Mouse (Mus musculus): Measurements from ENCODE around the gene Ap1g2. TPM values are rescaled to one million over a fixed set of nuclear protein-coding genes. Genes with fewer than 3 reads are reported as not detected.
A peak's percentile ranks its signal among the peaks of the same experiment; 100 is the strongest.

The Ap1g2 gene
- polyA plus RNA-seq, 1 experiment from 2014 or later: 8.4 TPM

DNA sequence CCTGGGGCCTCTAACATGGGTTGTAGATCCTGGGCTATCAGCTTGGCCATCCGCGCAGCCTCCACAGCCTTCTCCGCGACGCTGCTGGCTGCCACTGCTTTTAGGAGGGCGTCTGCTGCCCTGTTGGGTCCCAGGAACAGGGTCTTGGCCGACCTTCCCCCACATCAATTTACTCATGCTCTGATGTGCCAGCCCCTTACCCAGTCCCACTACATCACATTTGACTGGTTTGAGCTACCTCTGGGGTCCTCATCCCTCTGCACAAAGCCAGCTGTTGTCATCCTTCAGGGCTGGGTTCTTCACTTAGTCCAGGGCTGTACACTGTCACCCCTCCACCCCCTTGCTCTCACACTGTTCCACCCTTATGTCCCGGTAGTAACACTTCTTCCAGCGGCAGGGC lies 3.7 kb upstream of the Ap1g2 start:
- Histone ChIP-seq H3K4me1 (ENCODE audit: control insufficient read depth, insufficient read depth, low read length) (peaks cover 11% of the 10 kb centered on the region), H3K9me3 (replicated peaks; ENCODE audit: control insufficient read depth, low read length) (no peaks in the 10 kb centered on the region), H3K4me3 (ENCODE audit: low read depth, low read length) (no peak overlapping the region), H3K27ac (replicated peaks; ENCODE audit: low read depth, low read length) (no peak overlapping the region), H3K27me3 (ENCODE audit: control insufficient read depth, insufficient read depth, low read length) (peaks cover 25% of the 10 kb centered on the region), H3K36me3 (replicated peaks; ENCODE audit: control insufficient read depth, insufficient read depth, low read depth, low read length) (no peaks in the 10 kb centered on the region), H3K9ac (replicated peaks; ENCODE audit: low read length) (no peak overlapping the region), H3K4me2 (ENCODE audit: low read depth, low read length) (no peak overlapping the region)
- ATAC-seq (replicated peaks; ENCODE audit: insufficient number of reproducible peaks, low FRiP score, low TSS enrichment, low read depth) (no peak), DNase-seq (ENCODE audit: low spot score) (no peak)
- WGBS: 25% methylated on average over 9 of the region's 9 CpGs

DNA sequence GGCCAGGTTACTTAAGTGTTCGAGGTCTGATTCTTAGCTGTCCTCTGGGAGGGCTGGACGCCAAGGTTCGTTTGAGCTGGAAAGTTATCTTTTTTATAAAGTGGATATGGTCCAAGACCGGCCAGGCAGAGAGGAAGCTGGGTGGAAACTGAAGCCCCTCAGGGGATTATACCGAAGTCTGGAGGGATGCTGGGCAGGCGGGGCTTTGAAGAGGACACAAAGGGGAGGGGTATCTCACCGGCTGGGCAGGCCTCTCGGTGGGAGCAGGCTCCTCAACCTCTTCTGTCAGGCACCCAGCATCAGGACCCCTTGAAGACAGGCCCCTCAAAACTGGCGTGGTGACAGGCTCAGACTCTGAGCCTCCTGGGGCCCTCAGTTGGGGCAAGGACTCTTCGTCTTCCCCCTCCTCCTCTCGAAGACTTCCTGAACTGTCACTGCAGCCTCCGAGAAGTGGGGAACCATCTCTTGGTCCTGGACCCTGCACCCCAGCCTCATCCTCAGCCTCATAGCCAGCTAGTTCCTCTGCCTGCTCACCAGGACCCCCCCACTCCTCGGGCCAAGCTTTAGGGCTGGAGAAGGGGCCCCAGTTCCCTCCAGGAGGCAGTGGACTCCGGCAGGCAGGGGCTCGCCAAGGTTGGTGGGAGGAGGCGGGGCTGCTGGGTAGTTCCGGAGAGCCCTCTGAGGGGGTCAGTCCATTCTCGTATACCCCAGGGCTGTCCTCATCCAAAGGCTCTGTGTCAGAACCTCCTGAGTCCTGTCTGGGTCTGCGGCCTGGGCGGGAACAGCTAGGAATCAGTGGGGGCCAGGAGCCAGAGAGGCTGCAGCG lies 2.9 kb upstream of the Ap1g2 start:
- Histone ChIP-seq H3K27me3 (ENCODE audit: control insufficient read depth, insufficient read depth, low read length) (peaks cover 18% of the 10 kb centered on the region), H3K9me3 (replicated peaks; ENCODE audit: control insufficient read depth, low read length) (no peaks in the 10 kb centered on the region), H3K4me3 (ENCODE audit: low read depth, low read length) (no peak overlapping the region), H3K9ac (replicated peaks; ENCODE audit: low read length) (no peak overlapping the region), H3K4me1 (ENCODE audit: control insufficient read depth, insufficient read depth, low read length) (peaks cover 9% of the 10 kb centered on the region; the same call in 1 of the 2 replicates), H3K4me2 (ENCODE audit: low read depth, low read length) (peak overlapping the region; percentile 23; the same call in 1 of the 2 replicates), H3K27ac (replicated peaks; ENCODE audit: low read depth, low read length) (no peak overlapping the region), H3K36me3 (replicated peaks; ENCODE audit: control insufficient read depth, insufficient read depth, low read depth, low read length) (no peaks in the 10 kb centered on the region)
- ATAC-seq (replicated peaks; ENCODE audit: insufficient number of reproducible peaks, low FRiP score, low TSS enrichment, low read depth): no peak
- DNase-seq (ENCODE audit: low spot score): no peak
- WGBS: 10% methylated on average over 20 of the region's 21 CpGs

DNA sequence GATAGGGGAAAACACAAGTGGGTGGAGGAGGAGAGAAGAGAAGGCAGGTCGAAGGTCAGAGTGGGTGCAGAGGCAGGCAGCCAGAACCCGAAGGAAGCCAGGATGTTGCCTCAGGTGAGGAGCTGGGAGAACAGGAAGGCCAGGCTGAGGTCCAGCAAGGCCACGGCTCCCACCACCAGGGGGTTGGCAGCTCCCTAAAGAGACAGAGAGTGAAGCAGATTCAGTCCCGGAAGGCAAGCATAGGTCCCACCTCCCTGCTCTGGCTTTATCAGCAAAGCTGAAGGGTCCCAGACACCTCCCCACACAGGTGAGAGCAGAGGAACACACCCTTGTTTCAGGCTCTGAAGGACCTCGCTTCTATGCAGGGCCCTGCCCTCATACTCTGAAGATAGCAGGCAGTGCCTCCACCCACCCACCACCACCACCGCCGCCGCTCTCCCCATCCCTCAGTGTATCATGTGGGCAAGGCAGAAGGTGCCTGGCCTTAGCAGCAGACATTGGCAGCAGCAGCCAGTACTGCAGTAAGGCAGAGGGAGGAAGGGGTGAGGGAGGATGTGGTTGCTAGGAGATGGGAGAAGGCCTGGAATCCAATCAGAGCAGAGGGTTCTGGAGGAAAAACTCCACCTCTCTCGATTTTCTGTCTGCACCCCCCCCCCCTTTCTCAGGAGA lies 1.9 kb upstream of the Ap1g2 start:
- Histone ChIP-seq H3K27ac (replicated peaks; ENCODE audit: low read depth, low read length) (no peak overlapping the region), H3K9ac (replicated peaks; ENCODE audit: low read length) (no peak overlapping the region)
- peak; percentile 12; the same call in 1 of the 2 replicates for ATAC-seq (replicated peaks; ENCODE audit: insufficient number of reproducible peaks, low FRiP score, low TSS enrichment, low read depth)

DNA sequence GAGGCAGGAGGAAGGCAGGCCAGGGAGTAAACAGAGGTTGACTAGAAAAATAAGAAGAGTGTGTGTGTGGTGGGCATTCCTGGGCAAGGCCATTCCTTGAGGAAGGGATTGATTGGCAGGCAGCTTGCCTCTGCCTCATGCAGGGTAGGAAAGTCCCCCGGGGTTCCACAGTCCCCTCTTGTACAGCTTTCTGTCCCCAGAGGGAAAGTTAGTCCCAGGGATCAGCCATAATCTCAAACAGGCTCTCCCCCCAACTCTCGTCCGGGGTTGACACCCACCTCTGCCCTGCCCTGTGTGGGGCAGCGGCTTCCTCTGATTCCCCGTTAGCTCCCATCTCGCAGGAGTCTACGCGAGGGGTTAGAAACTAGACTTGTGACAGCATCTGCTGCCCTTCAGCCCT lies 597 bp upstream of the Ap1g2 start:
- no peaks in the 10 kb centered on the region for H3K9me3 ChIP-seq (replicated peaks; ENCODE audit: control insufficient read depth, low read length)
- WGBS: 66% methylated on average over 8 of the region's 8 CpGs
- H3K4me2 ChIP-seq (ENCODE audit: low read depth, low read length): no peak overlapping the region
- H3K27ac ChIP-seq (replicated peaks; ENCODE audit: low read depth, low read length): no peak overlapping the region
- ATAC-seq (replicated peaks; ENCODE audit: insufficient number of reproducible peaks, low FRiP score, low TSS enrichment, low read depth): no peak
- peaks cover 9% of the 10 kb centered on the region; the same call in 1 of the 2 replicates for H3K4me1 ChIP-seq (ENCODE audit: control insufficient read depth, insufficient read depth, low read length)
- no peak overlapping the region for H3K4me3 ChIP-seq (ENCODE audit: low read depth, low read length)
- H3K36me3 ChIP-seq (replicated peaks; ENCODE audit: control insufficient read depth, insufficient read depth, low read depth, low read length): no peaks in the 10 kb centered on the region
- DNase-seq (ENCODE audit: low spot score): no peak
- no peak overlapping the region for H3K9ac ChIP-seq (replicated peaks; ENCODE audit: low read length)
- peaks cover 4% of the 10 kb centered on the region for H3K27me3 ChIP-seq (ENCODE audit: control insufficient read depth, insufficient read depth, low read length)

More for the DNA sequence above, 1.9 kb upstream of the Ap1g2 start:
- peaks cover 9% of the 10 kb centered on the region; the same call in 1 of the 2 replicates for H3K4me1 ChIP-seq (ENCODE audit: control insufficient read depth, insufficient read depth, low read length)
- H3K4me2 ChIP-seq (ENCODE audit: low read depth, low read length): no peak overlapping the region
- no peak overlapping the region for H3K4me3 ChIP-seq (ENCODE audit: low read depth, low read length)
- H3K9me3 ChIP-seq (replicated peaks; ENCODE audit: control insufficient read depth, low read length): no peaks in the 10 kb centered on the region
- peaks cover 9% of the 10 kb centered on the region for H3K27me3 ChIP-seq (ENCODE audit: control insufficient read depth, insufficient read depth, low read length)
- H3K36me3 ChIP-seq (replicated peaks; ENCODE audit: control insufficient read depth, insufficient read depth, low read depth, low read length): no peaks in the 10 kb centered on the region
- WGBS: 36% methylated on average over 9 of the region's 9 CpGs
- no peak for DNase-seq (ENCODE audit: low spot score)

DNA sequence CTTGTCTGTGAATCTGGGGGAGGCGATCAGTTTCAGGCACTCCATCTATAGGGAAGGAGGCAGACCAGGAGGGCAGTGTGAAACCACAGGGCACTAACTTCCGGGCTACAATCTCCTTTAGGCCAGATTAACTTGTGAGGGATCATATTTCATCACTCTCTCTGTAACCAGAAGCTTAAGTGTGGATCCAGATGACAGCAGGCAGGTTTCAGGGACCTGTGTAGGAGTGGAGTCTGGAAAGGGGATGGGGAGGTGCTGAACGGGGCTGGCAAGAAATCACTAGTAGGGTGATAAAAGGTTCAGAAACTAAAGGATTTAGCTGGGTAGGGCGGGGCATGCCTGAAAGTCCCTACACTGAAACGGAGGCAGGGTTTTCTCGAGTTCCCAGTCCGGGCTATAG lies 1.0 kb downstream of the Ap1g2 start:
- WGBS: 1% methylated on average over 7 of the region's 7 CpGs
- peaks cover 4% of the 10 kb centered on the region for H3K27me3 ChIP-seq (ENCODE audit: control insufficient read depth, insufficient read depth, low read length)
- DNase-seq (ENCODE audit: low spot score): peak; percentile 56
- ATAC-seq (replicated peaks; ENCODE audit: insufficient number of reproducible peaks, low FRiP score, low TSS enrichment, low read depth): no peak
- H3K4me2 ChIP-seq (ENCODE audit: low read depth, low read length): peak overlapping the region; percentile 90
- peak overlapping the region; percentile 44 for H3K4me3 ChIP-seq (ENCODE audit: low read depth, low read length)
- H3K9me3 ChIP-seq (replicated peaks; ENCODE audit: control insufficient read depth, low read length): no peaks in the 10 kb centered on the region
- H3K9ac ChIP-seq (replicated peaks; ENCODE audit: low read length): peak overlapping the region; percentile 76; the same call in 1 of the 2 replicates
- H3K36me3 ChIP-seq (replicated peaks; ENCODE audit: control insufficient read depth, insufficient read depth, low read depth, low read length): no peaks in the 10 kb centered on the region
- peak overlapping the region; percentile 35; the same call in 1 of the 2 replicates for H3K27ac ChIP-seq (replicated peaks; ENCODE audit: low read depth, low read length)
- peaks cover 9% of the 10 kb centered on the region; the same call in 1 of the 2 replicates for H3K4me1 ChIP-seq (ENCODE audit: control insufficient read depth, insufficient read depth, low read length)

DNA sequence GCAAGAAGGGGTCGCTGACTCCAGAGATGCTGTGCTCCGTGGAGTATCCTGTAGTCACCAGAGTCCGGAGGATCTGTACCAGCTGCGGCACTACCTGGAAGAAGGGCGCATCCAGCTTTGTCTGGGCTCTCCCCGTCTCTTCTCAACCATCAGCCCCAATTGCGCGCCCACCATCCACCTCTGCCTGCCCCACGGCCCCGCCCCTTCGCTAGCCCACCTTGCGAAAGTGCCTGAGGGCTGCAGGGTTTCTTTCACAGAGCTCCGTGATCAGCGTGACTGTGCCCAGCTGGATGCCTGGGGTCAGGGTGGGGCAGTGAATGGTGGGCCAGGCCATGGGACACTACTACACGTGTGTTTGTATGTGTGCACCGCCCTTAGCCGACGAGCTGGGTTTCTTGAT lies 2.0 kb downstream of the Ap1g2 start:
- no peak overlapping the region for H3K9ac ChIP-seq (replicated peaks; ENCODE audit: low read length)
- H3K4me3 ChIP-seq (ENCODE audit: low read depth, low read length): no peak overlapping the region
- no peak for ATAC-seq (replicated peaks; ENCODE audit: insufficient number of reproducible peaks, low FRiP score, low TSS enrichment, low read depth)
- H3K4me1 ChIP-seq (ENCODE audit: control insufficient read depth, insufficient read depth, low read length): peaks cover 9% of the 10 kb centered on the region; the same call in 1 of the 2 replicates
- no peak overlapping the region for H3K27ac ChIP-seq (replicated peaks; ENCODE audit: low read depth, low read length)
- no peak for DNase-seq (ENCODE audit: low spot score)
- no peaks in the 10 kb centered on the region for H3K27me3 ChIP-seq (ENCODE audit: control insufficient read depth, insufficient read depth, low read length)
- WGBS: 81% methylated on average over 18 of the region's 18 CpGs
- H3K36me3 ChIP-seq (replicated peaks; ENCODE audit: control insufficient read depth, insufficient read depth, low read depth, low read length): no peaks in the 10 kb centered on the region
- H3K9me3 ChIP-seq (replicated peaks; ENCODE audit: control insufficient read depth, low read length): no peaks in the 10 kb centered on the region
- H3K4me2 ChIP-seq (ENCODE audit: low read depth, low read length): no peak overlapping the region

DNA sequence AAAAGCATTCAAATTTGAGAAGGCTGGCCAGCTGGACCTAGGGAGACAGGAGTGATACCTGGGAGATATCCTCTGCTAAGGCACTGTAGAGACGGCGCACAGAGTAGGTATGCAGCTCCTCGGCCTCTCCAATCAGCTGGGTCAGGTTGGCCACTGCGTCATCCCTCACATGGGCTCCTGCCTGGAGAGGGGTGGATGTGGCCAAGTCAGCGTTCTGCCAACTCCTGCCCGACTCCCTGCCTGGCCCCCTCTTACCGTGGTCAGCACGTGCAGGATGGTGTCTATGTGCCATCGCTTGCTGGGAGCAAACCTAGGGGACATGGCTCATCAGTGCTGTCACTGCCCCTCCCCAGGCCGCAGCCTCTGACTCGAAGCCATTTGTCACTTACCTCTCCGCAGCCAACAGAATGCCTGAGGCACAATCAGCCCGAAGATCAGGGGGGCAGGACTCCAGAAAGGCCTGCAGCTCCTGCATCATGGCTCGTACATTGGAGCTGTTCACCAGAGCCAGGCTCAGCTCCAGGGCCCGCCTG lies 4.1 kb downstream of the Ap1g2 start:
- H3K4me1 ChIP-seq (ENCODE audit: control insufficient read depth, insufficient read depth, low read length): peaks cover 4% of the 10 kb centered on the region; the same call in 1 of the 2 replicates
- H3K27ac ChIP-seq (replicated peaks; ENCODE audit: low read depth, low read length): no peak overlapping the region
- H3K27me3 ChIP-seq (ENCODE audit: control insufficient read depth, insufficient read depth, low read length): no peaks in the 10 kb centered on the region
- no peaks in the 10 kb centered on the region for H3K9me3 ChIP-seq (replicated peaks; ENCODE audit: control insufficient read depth, low read length)
- H3K36me3 ChIP-seq (replicated peaks; ENCODE audit: control insufficient read depth, insufficient read depth, low read depth, low read length): no peaks in the 10 kb centered on the region
- H3K9ac ChIP-seq (replicated peaks; ENCODE audit: low read length): no peak overlapping the region
- DNase-seq (ENCODE audit: low spot score) (no peak), ATAC-seq (replicated peaks; ENCODE audit: insufficient number of reproducible peaks, low FRiP score, low TSS enrichment, low read depth) (no peak)
- H3K4me3 ChIP-seq (ENCODE audit: low read depth, low read length): no peak overlapping the region
- WGBS: 82% methylated on average over 15 of the region's 15 CpGs
- H3K4me2 ChIP-seq (ENCODE audit: low read depth, low read length): no peak overlapping the region
